Mouse (Mus musculus): Measurements from ENCODE around the gene Samd1.

DNA sequence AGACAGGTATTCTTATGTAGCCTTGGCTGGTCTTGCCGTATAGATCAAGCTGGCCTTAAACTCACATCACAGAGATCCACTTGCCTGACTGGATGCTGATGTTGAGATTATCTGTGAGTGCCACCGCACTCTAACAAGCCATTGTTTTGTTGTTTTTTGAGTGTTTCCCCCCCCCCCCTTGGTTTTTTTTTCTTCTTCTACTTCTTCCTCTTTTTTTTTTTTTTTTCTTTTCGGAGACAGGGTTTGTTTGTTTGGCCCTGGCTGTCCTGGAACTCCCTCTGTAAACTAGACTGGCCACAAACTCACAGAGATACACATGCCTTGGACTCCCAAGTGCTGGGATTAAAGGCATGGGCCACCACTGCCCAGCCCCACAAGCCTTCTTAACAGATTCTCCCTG lies 3.4 kb upstream of the Samd1 start:
- TF ChIP-seq RAD21 (IDR thresholded peaks at IDR 0.05; ENCODE audit: low read depth, low read length) (no peak), POLR2A (IDR thresholded peaks at IDR 0.05; ENCODE audit: control insufficient read depth in 1 of 2, insufficient read depth in 1 of 2, low read depth in 1 of 2, low read length in 2 of 2, poor library complexity in 1 of 2) (no peak), CTCF (IDR thresholded peaks at IDR 0.05 in 2 of 3, conservative IDR thresholded peaks at IDR 0.05 in 1 of 3; ENCODE audit: control insufficient read depth in 1 of 3, insufficient read depth in 1 of 3, low read depth in 2 of 3, low read length in 3 of 3, poor library complexity in 1 of 3, severe bottlenecking in 1 of 3) (no peak), ZC3H11A (IDR thresholded peaks at IDR 0.05; ENCODE audit: low read depth, low read length) (no peak), MAFK (IDR thresholded peaks at IDR 0.05; ENCODE audit: borderline replicate concordance, low read depth, low read length) (no peak), RCOR1 (IDR thresholded peaks at IDR 0.05; ENCODE audit: low read depth, low read length) (no peak), MXI1 (IDR thresholded peaks at IDR 0.05; ENCODE audit: low read depth, low read length) (no peak), SMC3 (IDR thresholded peaks at IDR 0.05; ENCODE audit: low read depth, low read length) (no peak)

All from MEL (cell line).